ENCODE assay signal across 17 mouse cellular contexts in genomic region chr14:71845546-71845945, GRCm38 (mm10).
"Had no signal": no experiment of that assay in that cellular context is flagged by ENCODE, and none has a peak within 500 bp of the region (broad histone marks: within the 10 kb centered on the region; RNA-seq: fewer than 3 reads in every experiment).

No protein-coding gene starts in this region.

- H3K4me3 ChIP-seq: layer of hippocampus, adult 2 months; lung, embryonic 15.5 days; megakaryocyte, embryonic 14.5 days; midbrain, embryonic 10.5 days; midbrain, embryonic 13.5 days had no signal

- H3K4me1 ChIP-seq: lung, embryonic 15.5 days; megakaryocyte, embryonic 14.5 days; midbrain, embryonic 10.5 days; midbrain, embryonic 13.5 days had no signal

- H3K27me3 ChIP-seq: lung, embryonic 15.5 days; megakaryocyte, embryonic 14.5 days; midbrain, embryonic 13.5 days had no signal

- ATAC-seq: intestine, embryonic 16.5 days; midbrain, embryonic 13.5 days had no signal

- H3K9me3 ChIP-seq: lung, embryonic 15.5 days; midbrain, embryonic 10.5 days; midbrain, embryonic 13.5 days had no signal

- H3K4me2 ChIP-seq: liver, embryonic 11.5 days; lung, embryonic 15.5 days; midbrain, embryonic 13.5 days had no signal

- H3K9ac ChIP-seq: liver, embryonic 14.5 days; lung, embryonic 15.5 days; midbrain, embryonic 13.5 days had no signal

- H3K36me3 ChIP-seq: lung, embryonic 15.5 days; midbrain, embryonic 10.5 days; midbrain, embryonic 13.5 days had no signal

- DNase-seq: kidney, adult 18-20 months; kidney, postnatal 25 days; layer of hippocampus, adult 9-11 months; lung, adult 18-20 months; lung, postnatal 10 days; thymus, adult 2 months; thymus, postnatal 14 days; thymus, postnatal 4 days had no signal

- H3K27ac ChIP-seq: layer of hippocampus, adult 2 months; liver, embryonic 14.5 days; lung, embryonic 15.5 days; midbrain, embryonic 10.5 days; midbrain, embryonic 13.5 days; stomach, postnatal 0 days had no signal
